Mouse (Mus musculus) embryonic facial prominence, embryonic 14.5 days (tissue): ENCODE results near the gene Sec16a. TPM values are rescaled to one million over a fixed set of nuclear protein-coding genes. Genes with fewer than 3 reads are reported as not detected.

Experiments
- ATAC-seq: fragments of 200-750 bp; cut with Nextera tagmentation; 2 replicates; pipeline ENCODE4 v1.8.0; 2017; ENCODE audit warnings: low read depth, moderate number of reproducible peaks, moderate TSS enrichment
- DNase-seq: peaks from one replicate; pipeline ENCODE4 v3.0.0-alpha.2; 2015; ENCODE audit warnings: low spot score
- H3K27ac ChIP-seq: fragments of 300-500 bp; sonication (generic); replicated peaks from 2 replicates; pipeline ENCODE4 v1.5.1; 2014; ENCODE audit warnings: low read depth, mild to moderate bottlenecking, low read length, moderate library complexity
- H3K27me3 ChIP-seq: fragments of 300-500 bp; sonication (generic); replicated peaks from 2 replicates; pipeline ENCODE4 v1.6.1; 2014; ENCODE audit warnings: low read length; ENCODE audit not compliant: control insufficient read depth, insufficient read depth
- H3K36me3 ChIP-seq: fragments of 300-500 bp; sonication (generic); 2 replicates; pipeline ENCODE4 v1.6.1; 2014; ENCODE audit warnings: low read length, mixed read lengths; ENCODE audit not compliant: control insufficient read depth, insufficient read depth
- H3K4me1 ChIP-seq: fragments of 300-500 bp; sonication (generic); 2 replicates; pipeline ENCODE4 v1.6.1; 2014; ENCODE audit warnings: antibody characterized with exemption, low read length; ENCODE audit not compliant: control insufficient read depth, insufficient read depth
- H3K4me2 ChIP-seq: fragments of 300-500 bp; sonication (generic); 2 replicates; pipeline ENCODE4 v1.6.1; 2014; ENCODE audit warnings: low read depth, mild to moderate bottlenecking, low read length, moderate library complexity, mixed read lengths
- H3K4me3 ChIP-seq: fragments of 300-500 bp; sonication (generic); 2 replicates; pipeline ENCODE4 v1.5.1; 2014; ENCODE audit warnings: low read depth, mild to moderate bottlenecking, low read length
- H3K9ac ChIP-seq: fragments of 300-500 bp; sonication (generic); 2 replicates; pipeline ENCODE4 v1.6.1; 2014; ENCODE audit warnings: low read depth, mild to moderate bottlenecking, low read length, moderate library complexity, mixed read lengths
- H3K9me3 ChIP-seq: fragments of 300-500 bp; sonication (generic); 2 replicates; pipeline ENCODE4 v1.6.1; 2016; ENCODE audit warnings: low read length; ENCODE audit not compliant: control insufficient read depth
- WGBS: fragments of 180-500 bp; shearing (Covaris S2); extraction: QIAGEN DNeasy Blood & Tissue Kit; methylation state at CpG from one replicate; pipeline ENCODE4 v1.1.7; 2014; 5-methylcytosine and 5-hydroxymethylcytosine counted together
- polyA plus RNA-seq: library from polyadenylated mRNA; unstranded; fragments of >200 nt; fragmentation: Nextera tagmentation; extraction: Ambion mirVana; gene quantifications from 2 replicates; pipeline ENCODE4 v1.2.1, GENCODE M21; 2014

Sec16a gene
- polyA plus RNA-seq, 1 experiment from 2014 or later = 38.6 TPM

- DNase-seq (no peak), ATAC-seq (no peak)
- H3K9ac ChIP-seq = no peak overlapping the region
- 85% methylated on average over 2 of the region's 2 CpGs for WGBS
- no peak overlapping the region for H3K27ac ChIP-seq
- no peaks in the 10 kb centered on the region for H3K27me3 ChIP-seq
- H3K4me1 ChIP-seq = no peaks in the 10 kb centered on the region; the same call in 1 of the 2 replicates
- H3K9me3 ChIP-seq = no peaks in the 10 kb centered on the region
- no peak overlapping the region for H3K4me3 ChIP-seq
- no peak overlapping the region for H3K4me2 ChIP-seq
- peaks cover 96% of the 10 kb centered on the region for H3K36me3 ChIP-seq
Observed at GRCm38 (mm10) chr2:26478685-26479205, 33.7 kb upstream of the Sec16a start.

- H3K9me3 ChIP-seq = no peaks in the 10 kb centered on the region
- no peak overlapping the region for H3K4me2 ChIP-seq
- WGBS = 94% methylated on average over 7 of the region's 7 CpGs
- no peak overlapping the region for H3K27ac ChIP-seq
- no peak for DNase-seq
- no peak overlapping the region for H3K4me3 ChIP-seq
- no peak for ATAC-seq
- H3K4me1 ChIP-seq = no peaks in the 10 kb centered on the region
- H3K9ac ChIP-seq = no peak overlapping the region
- no peaks in the 10 kb centered on the region for H3K27me3 ChIP-seq
- H3K36me3 ChIP-seq = peaks cover 96% of the 10 kb centered on the region
Observed at GRCm38 (mm10) chr2:26477911-26478310, 32.9 kb upstream of the Sec16a start.

GRCm38 (mm10) chr2:26475505-26476430, 30.8 kb upstream of the Sec16a start:
- Histone ChIP-seq H3K9ac (peak overlapping the region; percentile 34; the same call in 1 of the 2 replicates), H3K27me3 (no peaks in the 10 kb centered on the region), H3K4me2 (no peak overlapping the region), H3K4me1 (no peaks in the 10 kb centered on the region), H3K36me3 (peaks cover 99% of the 10 kb centered on the region), H3K27ac (peak overlapping the region; percentile 30; the same call in 1 of the 2 replicates), H3K9me3 (no peaks in the 10 kb centered on the region), H3K4me3 (no peak overlapping the region)
- WGBS = 76% methylated on average over 13 of the region's 13 CpGs
- DNase-seq (no peak), ATAC-seq (no peak; the same call in 1 of the 2 replicates)

- peak overlapping the region; percentile 30; the same call in 1 of the 2 replicates for H3K27ac ChIP-seq
- no peaks in the 10 kb centered on the region for H3K27me3 ChIP-seq
- no peaks in the 10 kb centered on the region for H3K9me3 ChIP-seq
- H3K36me3 ChIP-seq = peaks cover 99% of the 10 kb centered on the region
- ATAC-seq (no peak; the same call in 1 of the 2 replicates), DNase-seq (peak; percentile 41)
- WGBS = 47% methylated on average over 9 of the region's 9 CpGs
- H3K4me1 ChIP-seq = no peaks in the 10 kb centered on the region
- no peak overlapping the region; the same call in 1 of the 2 replicates for H3K9ac ChIP-seq
- no peak overlapping the region for H3K4me2 ChIP-seq
- no peak overlapping the region for H3K4me3 ChIP-seq
Observed at GRCm38 (mm10) chr2:26474789-26475504, 29.9 kb upstream of the Sec16a start.

- no peak overlapping the region for H3K27ac ChIP-seq
- 90% methylated on average over 11 of the region's 11 CpGs for WGBS
- no peaks in the 10 kb centered on the region for H3K4me1 ChIP-seq
- no peaks in the 10 kb centered on the region for H3K27me3 ChIP-seq
- H3K9ac ChIP-seq = no peak overlapping the region
- ATAC-seq (no peak), DNase-seq (no peak)
- no peak overlapping the region for H3K4me3 ChIP-seq
- H3K36me3 ChIP-seq = peaks cover 99% of the 10 kb centered on the region
- no peaks in the 10 kb centered on the region for H3K9me3 ChIP-seq
- H3K4me2 ChIP-seq = no peak overlapping the region
Observed at GRCm38 (mm10) chr2:26472312-26473090, 27.5 kb upstream of the Sec16a start.

- H3K9me3 ChIP-seq = no peaks in the 10 kb centered on the region
- H3K27me3 ChIP-seq = no peaks in the 10 kb centered on the region
- no peak overlapping the region for H3K4me2 ChIP-seq
- DNase-seq = no peak
- H3K36me3 ChIP-seq = peaks cover 99% of the 10 kb centered on the region
- 91% methylated on average over 6 of the region's 6 CpGs for WGBS
- H3K4me1 ChIP-seq = no peaks in the 10 kb centered on the region
- no peak overlapping the region for H3K27ac ChIP-seq
- no peak overlapping the region for H3K9ac ChIP-seq
- no peak overlapping the region for H3K4me3 ChIP-seq
- no peak for ATAC-seq
Observed at GRCm38 (mm10) chr2:26471652-26472285, 26.8 kb upstream of the Sec16a start.

- Histone ChIP-seq H3K36me3 (peaks cover 99% of the 10 kb centered on the region), H3K9me3 (no peaks in the 10 kb centered on the region), H3K4me2 (no peak overlapping the region), H3K9ac (no peak overlapping the region), H3K4me1 (no peaks in the 10 kb centered on the region), H3K27me3 (no peaks in the 10 kb centered on the region), H3K4me3 (no peak overlapping the region), H3K27ac (no peak overlapping the region)
- WGBS = 91% methylated on average over 17 of the region's 17 CpGs
- ATAC-seq = no peak
- no peak for DNase-seq
Observed at GRCm38 (mm10) chr2:26470967-26471366, 26.0 kb upstream of the Sec16a start.

GRCm38 (mm10) chr2:26468376-26468775, 23.4 kb upstream of the Sec16a start:
- no peak for ATAC-seq
- no peaks in the 10 kb centered on the region for H3K9me3 ChIP-seq
- H3K27ac ChIP-seq = no peak overlapping the region
- DNase-seq = no peak
- WGBS = 93% methylated on average over 15 of the region's 15 CpGs
- no peaks in the 10 kb centered on the region for H3K27me3 ChIP-seq
- H3K36me3 ChIP-seq = peaks cover 97% of the 10 kb centered on the region
- H3K9ac ChIP-seq = no peak overlapping the region
- no peak overlapping the region for H3K4me2 ChIP-seq
- H3K4me1 ChIP-seq = no peaks in the 10 kb centered on the region
- no peak overlapping the region for H3K4me3 ChIP-seq
